Mouse (Mus musculus): ENCODE data around the gene Tdg. TPM values are rescaled to one million over a fixed set of nuclear protein-coding genes. Genes with fewer than 3 reads are reported as not detected.

Tdg gene
- polyA plus RNA-seq, 1 experiment from 2014 or later, result 56.9 TPM

DNA sequence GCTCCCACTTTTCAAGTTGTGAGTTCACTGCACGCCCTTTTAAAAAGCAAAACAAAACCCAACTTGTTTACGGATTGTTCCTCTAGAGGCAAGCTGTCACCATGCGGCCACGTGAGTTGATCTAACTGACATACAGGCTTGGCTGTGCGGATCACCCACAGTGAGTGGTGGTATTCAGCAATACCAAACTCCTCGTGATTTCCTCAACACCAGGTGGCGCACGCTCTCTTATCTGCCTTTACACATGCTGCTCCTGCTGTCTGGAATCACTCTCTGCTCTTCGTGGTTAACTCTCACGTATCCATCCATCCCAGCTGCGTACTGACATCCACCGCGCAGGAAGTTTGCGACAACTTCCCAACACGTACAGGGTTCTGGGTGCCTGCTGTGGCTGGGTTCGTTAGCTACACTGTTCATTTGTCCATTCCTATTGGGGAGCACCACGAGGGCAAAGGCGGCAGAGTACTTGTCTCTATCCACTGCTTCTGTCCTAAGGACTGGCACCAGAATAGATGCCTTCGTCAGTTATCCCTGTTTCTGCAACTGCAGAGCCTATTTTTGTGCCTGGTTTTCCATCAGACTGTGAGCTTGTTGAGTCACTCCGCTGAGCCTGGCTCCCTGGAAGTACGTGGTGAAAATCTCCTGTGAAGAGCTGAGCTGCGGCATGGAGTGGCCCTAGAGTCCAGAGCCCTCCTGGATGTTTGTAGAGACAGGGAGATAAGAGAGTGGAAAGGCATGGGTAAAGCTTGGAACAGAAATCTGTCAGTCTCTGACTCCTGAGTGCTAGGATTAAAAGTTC lies 37.0 kb downstream of the Tdg start:
- H3K4me2 ChIP-seq (replicated peaks; ENCODE audit: low read depth), result peak overlapping the region; percentile 46
- H3K4me3 ChIP-seq (ENCODE audit: low read depth, low read length), result 0 out of 2 replicates have a peak overlapping the region, but pooled peaks have one; percentile 18
- H3K4me1 ChIP-seq (replicated peaks; ENCODE audit: control insufficient read depth, insufficient read depth), result no peaks in the 10 kb centered on the region
- ATAC-seq (ENCODE audit: low FRiP score, low TSS enrichment), result peak; percentile 81; the same call in 1 of the 2 replicates
- H3K36me3 ChIP-seq (ENCODE audit: control insufficient read depth, insufficient read depth, low read length), result no peaks in the 10 kb centered on the region
- DNase-seq (ENCODE audit: low spot score), result peak; percentile 81
- 18% methylated on average over 22 of the region's 22 CpGs for WGBS
- no peaks in the 10 kb centered on the region for H3K9me3 ChIP-seq (ENCODE audit: control insufficient read depth, low read length)
- 0 out of 2 replicates have a peak overlapping the region, but pooled peaks have one; percentile 8 for H3K9ac ChIP-seq (ENCODE audit: low read length)
- TF ChIP-seq CTCF (IDR thresholded peaks at IDR 0.05; ENCODE audit: low read depth), result peak; percentile 95
- no peak for TF ChIP-seq EP300 (optimal IDR thresholded peaks at IDR 0.05)
- H3K27ac ChIP-seq (replicated peaks), result no peak overlapping the region
- H3K27me3 ChIP-seq (ENCODE audit: control insufficient read depth, insufficient read depth, low read length), result no peaks in the 10 kb centered on the region

DNA sequence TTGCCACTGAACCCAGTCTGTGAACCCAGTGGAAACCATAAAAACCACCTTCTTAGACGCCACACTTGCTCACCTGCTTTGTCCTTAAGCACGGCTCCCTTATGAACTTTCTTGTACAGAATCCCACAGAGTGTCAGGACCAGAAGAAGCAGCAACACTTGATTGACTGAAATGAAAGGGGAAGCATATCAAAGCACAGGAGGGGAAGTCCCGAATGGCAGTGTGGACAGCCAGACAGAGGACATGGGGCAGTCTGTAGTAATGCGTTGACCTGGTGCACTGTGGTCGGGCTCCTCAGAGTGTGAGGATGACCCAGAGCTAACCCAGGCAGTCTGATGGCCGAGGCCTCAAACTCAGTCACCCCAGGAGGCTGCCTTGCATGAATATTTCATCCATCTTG lies 40.6 kb downstream of the Tdg start:
- H3K27ac ChIP-seq (replicated peaks), result no peak overlapping the region
- H3K36me3 ChIP-seq (ENCODE audit: control insufficient read depth, insufficient read depth, low read length), result no peaks in the 10 kb centered on the region
- no peak for ATAC-seq (ENCODE audit: low FRiP score, low TSS enrichment)
- no peaks in the 10 kb centered on the region for H3K4me1 ChIP-seq (replicated peaks; ENCODE audit: control insufficient read depth, insufficient read depth)
- no peak overlapping the region for H3K4me2 ChIP-seq (replicated peaks; ENCODE audit: low read depth)
- no peaks in the 10 kb centered on the region for H3K9me3 ChIP-seq (ENCODE audit: control insufficient read depth, low read length)
- H3K4me3 ChIP-seq (ENCODE audit: low read depth, low read length), result no peak overlapping the region
- no peaks in the 10 kb centered on the region for H3K27me3 ChIP-seq (ENCODE audit: control insufficient read depth, insufficient read depth, low read length)
- TF ChIP-seq EP300 (optimal IDR thresholded peaks at IDR 0.05), result no peak
- no peak for TF ChIP-seq CTCF (IDR thresholded peaks at IDR 0.05; ENCODE audit: low read depth)
- 67% methylated on average over 6 of the region's 6 CpGs for WGBS
- H3K9ac ChIP-seq (ENCODE audit: low read length), result no peak overlapping the region
- DNase-seq (ENCODE audit: low spot score), result no peak

DNA sequence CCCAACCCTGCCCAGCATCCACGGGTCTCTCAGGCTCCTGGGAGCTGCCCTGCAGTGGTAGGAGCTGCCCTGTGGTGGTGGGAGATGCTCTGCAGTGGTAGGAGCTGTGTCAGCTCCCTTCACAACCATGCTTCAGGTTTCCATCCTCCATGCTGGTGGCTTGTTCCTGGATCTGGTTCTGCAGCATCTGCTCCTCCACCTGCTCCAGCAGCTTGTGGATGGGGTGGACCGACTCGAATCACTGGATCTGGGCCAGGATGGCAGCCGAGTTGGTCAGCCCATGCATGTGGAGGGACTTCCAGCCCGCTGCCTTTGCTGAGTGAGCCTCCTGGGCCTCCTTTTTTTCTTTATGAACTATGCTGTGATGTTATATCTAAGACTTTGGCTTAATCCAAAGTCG lies 47.3 kb downstream of the Tdg start:
- Histone ChIP-seq H3K9me3 (ENCODE audit: control insufficient read depth, low read length) (no peaks in the 10 kb centered on the region), H3K4me1 (replicated peaks; ENCODE audit: control insufficient read depth, insufficient read depth) (no peaks in the 10 kb centered on the region), H3K36me3 (ENCODE audit: control insufficient read depth, insufficient read depth, low read length) (no peaks in the 10 kb centered on the region), H3K4me2 (replicated peaks; ENCODE audit: low read depth) (no peak overlapping the region), H3K9ac (ENCODE audit: low read length) (no peak overlapping the region), H3K4me3 (ENCODE audit: low read depth, low read length) (no peak overlapping the region), H3K27me3 (ENCODE audit: control insufficient read depth, insufficient read depth, low read length) (no peaks in the 10 kb centered on the region), H3K27ac (replicated peaks) (no peak overlapping the region)
- DNase-seq (ENCODE audit: low spot score) (no peak), ATAC-seq (ENCODE audit: low FRiP score, low TSS enrichment) (no peak)
- 77% methylated on average over 6 of the region's 6 CpGs for WGBS
- TF ChIP-seq EP300 (optimal IDR thresholded peaks at IDR 0.05) (no peak), CTCF (IDR thresholded peaks at IDR 0.05; ENCODE audit: low read depth) (no peak)

DNA sequence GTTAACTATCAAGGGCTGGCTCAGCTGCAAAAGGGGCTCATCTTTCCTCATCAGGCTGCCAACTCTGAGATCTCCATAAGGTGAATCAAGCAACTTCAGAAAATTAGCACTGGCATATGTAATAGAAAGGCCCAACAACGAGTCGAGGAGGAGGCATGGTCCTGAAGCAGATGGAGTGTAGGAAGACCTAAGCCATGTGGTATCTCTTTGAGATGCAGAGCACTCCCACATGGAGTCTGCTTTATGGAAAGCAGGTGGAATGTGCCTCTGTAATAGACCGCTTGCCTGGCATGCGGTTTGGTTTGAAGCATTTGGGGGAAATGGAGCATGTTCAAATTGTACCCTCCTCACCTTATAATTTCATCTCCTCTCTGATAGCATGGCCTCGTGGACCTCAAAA lies 51.1 kb downstream of the Tdg start:
- TF ChIP-seq CTCF (IDR thresholded peaks at IDR 0.05; ENCODE audit: low read depth), result no peak
- no peak for TF ChIP-seq EP300 (optimal IDR thresholded peaks at IDR 0.05)
- H3K27me3 ChIP-seq (ENCODE audit: control insufficient read depth, insufficient read depth, low read length), result no peaks in the 10 kb centered on the region
- H3K36me3 ChIP-seq (ENCODE audit: control insufficient read depth, insufficient read depth, low read length), result no peaks in the 10 kb centered on the region
- H3K4me1 ChIP-seq (replicated peaks; ENCODE audit: control insufficient read depth, insufficient read depth), result no peaks in the 10 kb centered on the region
- DNase-seq (ENCODE audit: low spot score) (no peak), ATAC-seq (ENCODE audit: low FRiP score, low TSS enrichment) (no peak)
- H3K27ac ChIP-seq (replicated peaks), result no peak overlapping the region
- no peak overlapping the region for H3K9ac ChIP-seq (ENCODE audit: low read length)
- no peaks in the 10 kb centered on the region for H3K9me3 ChIP-seq (ENCODE audit: control insufficient read depth, low read length)
- no peak overlapping the region for H3K4me2 ChIP-seq (replicated peaks; ENCODE audit: low read depth)
- WGBS, result 93% methylated on average over 5 of the region's 5 CpGs
- H3K4me3 ChIP-seq (ENCODE audit: low read depth, low read length), result no peak overlapping the region

DNA sequence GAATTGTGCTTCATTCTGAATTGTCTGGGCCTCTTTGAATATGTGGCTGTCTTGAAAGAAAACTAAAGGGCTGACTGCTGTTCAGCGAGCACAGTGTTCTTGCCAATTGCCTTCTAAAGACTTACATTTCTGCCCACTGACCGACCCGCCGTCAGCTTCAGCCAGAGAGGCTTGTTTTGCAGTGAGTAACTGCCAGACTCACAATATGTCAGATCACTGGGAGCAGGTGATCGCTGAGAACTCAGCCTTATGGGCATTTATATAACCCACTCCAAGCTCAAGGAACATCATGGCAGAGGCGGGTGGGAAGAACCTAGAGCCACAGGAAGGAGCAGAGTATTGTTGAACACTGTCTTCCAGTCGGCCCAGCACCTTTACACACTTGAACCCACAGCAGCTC lies 52.0 kb downstream of the Tdg start:
- no peak for TF ChIP-seq CTCF (IDR thresholded peaks at IDR 0.05; ENCODE audit: low read depth)
- TF ChIP-seq EP300 (optimal IDR thresholded peaks at IDR 0.05), result no peak
- Histone ChIP-seq H3K4me1 (replicated peaks; ENCODE audit: control insufficient read depth, insufficient read depth) (no peaks in the 10 kb centered on the region), H3K9me3 (ENCODE audit: control insufficient read depth, low read length) (no peaks in the 10 kb centered on the region), H3K27ac (replicated peaks) (no peak overlapping the region), H3K4me3 (ENCODE audit: low read depth, low read length) (no peak overlapping the region), H3K9ac (ENCODE audit: low read length) (no peak overlapping the region), H3K4me2 (replicated peaks; ENCODE audit: low read depth) (no peak overlapping the region), H3K36me3 (ENCODE audit: control insufficient read depth, insufficient read depth, low read length) (no peaks in the 10 kb centered on the region), H3K27me3 (ENCODE audit: control insufficient read depth, insufficient read depth, low read length) (no peaks in the 10 kb centered on the region)
- WGBS, result 85% methylated on average over 7 of the region's 7 CpGs
- DNase-seq (ENCODE audit: low spot score), result no peak
- ATAC-seq (ENCODE audit: low FRiP score, low TSS enrichment), result no peak

DNA sequence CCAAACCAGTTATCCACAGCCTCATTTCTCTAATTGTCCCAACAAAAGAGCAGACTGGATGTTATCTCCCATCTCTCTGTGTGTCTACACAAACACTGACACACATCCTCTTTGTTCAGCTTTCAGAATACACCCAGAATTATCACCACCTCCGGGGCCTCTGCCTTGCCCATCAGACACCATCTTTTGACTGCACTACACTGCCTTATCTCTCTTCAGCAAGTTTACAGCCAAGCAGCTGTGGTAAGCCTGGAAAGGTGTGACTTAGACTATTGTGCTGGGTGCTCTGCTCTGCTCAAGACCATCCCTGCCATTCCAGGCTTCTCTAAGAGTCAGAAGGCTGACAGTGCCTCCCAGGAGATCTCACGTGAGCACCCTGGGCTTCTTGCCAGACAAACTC lies 55.8 kb downstream of the Tdg start:
- ATAC-seq (ENCODE audit: low FRiP score, low TSS enrichment) (no peak), DNase-seq (ENCODE audit: low spot score) (no peak)
- Histone ChIP-seq H3K36me3 (ENCODE audit: control insufficient read depth, insufficient read depth, low read length) (no peaks in the 10 kb centered on the region), H3K27ac (replicated peaks) (no peak overlapping the region), H3K27me3 (ENCODE audit: control insufficient read depth, insufficient read depth, low read length) (no peaks in the 10 kb centered on the region), H3K4me1 (replicated peaks; ENCODE audit: control insufficient read depth, insufficient read depth) (no peaks in the 10 kb centered on the region), H3K9me3 (ENCODE audit: control insufficient read depth, low read length) (no peaks in the 10 kb centered on the region), H3K4me3 (ENCODE audit: low read depth, low read length) (no peak overlapping the region), H3K4me2 (replicated peaks; ENCODE audit: low read depth) (no peak overlapping the region), H3K9ac (ENCODE audit: low read length) (no peak overlapping the region)
- WGBS, result 47% methylated on average over 2 of the region's 2 CpGs
- TF ChIP-seq EP300 (optimal IDR thresholded peaks at IDR 0.05) (no peak), CTCF (IDR thresholded peaks at IDR 0.05; ENCODE audit: low read depth) (no peak)

Data from stomach, postnatal 0 days (tissue).